Mouse (Mus musculus) kidney, embryonic 15.5 days (tissue): ENCODE results near the gene Sptbn1. TPM values are rescaled to one million over a fixed set of nuclear protein-coding genes. Genes with fewer than 3 reads are reported as not detected.
A peak's percentile ranks its signal among the peaks of the same experiment; 100 is the strongest.

Experiments
- ATAC-seq: fragments of 200-750 bp; cut with Nextera tagmentation; replicated peaks from 2 replicates; pipeline ENCODE4 v1.8.0; 2017; ENCODE audit warnings: moderate TSS enrichment; ENCODE audit not compliant: low FRiP score
- H3K27ac ChIP-seq: fragments of 300-500 bp; sonication (generic); 2 replicates; pipeline ENCODE4 v1.5.1; 2015; ENCODE audit warnings: mild to moderate bottlenecking, inconsistent platforms
- H3K27me3 ChIP-seq: fragments of 300-500 bp; sonication (generic); 2 replicates; pipeline ENCODE4 v1.6.1; 2015; ENCODE audit warnings: inconsistent platforms
- H3K36me3 ChIP-seq: fragments of 300-500 bp; sonication (generic); 2 replicates; pipeline ENCODE4 v1.6.1; 2015; ENCODE audit warnings: inconsistent platforms
- H3K4me1 ChIP-seq: fragments of 300-500 bp; sonication (generic); 2 replicates; pipeline ENCODE4 v1.6.1; 2015; ENCODE audit warnings: inconsistent platforms
- H3K4me2 ChIP-seq: fragments of 300-500 bp; sonication (generic); 2 replicates; pipeline ENCODE4 v1.6.1; 2015; ENCODE audit warnings: moderate library complexity, mild to moderate bottlenecking, inconsistent platforms
- H3K4me3 ChIP-seq: fragments of 300-500 bp; sonication (generic); replicated peaks from 2 replicates; pipeline ENCODE4 v1.5.1; 2015; ENCODE audit warnings: mild to moderate bottlenecking, inconsistent platforms
- H3K9ac ChIP-seq: fragments of 300-500 bp; sonication (generic); 2 replicates; pipeline ENCODE4 v1.6.1; 2015; ENCODE audit warnings: mild to moderate bottlenecking, inconsistent platforms
- H3K9me3 ChIP-seq: fragments of 300-500 bp; sonication (generic); replicated peaks from 2 replicates; pipeline ENCODE4 v1.6.1; 2016; ENCODE audit warnings: inconsistent platforms
- WGBS: fragments of 180-500 bp; shearing (Covaris S2); methylation state at CpG from one replicate; pipeline ENCODE4 v1.1.7; 2015; ENCODE audit warnings: mixed read lengths; 5-methylcytosine and 5-hydroxymethylcytosine counted together
- polyA plus RNA-seq: library from polyadenylated mRNA; unstranded; fragments of >200 nt; fragmentation: Nextera tagmentation; extraction: Ambion mirVana; gene quantifications from 2 replicates; pipeline ENCODE4 v1.2.1, GENCODE M21; 2015

The Sptbn1 gene
- polyA plus RNA-seq, 1 experiment from 2014 or later: 119 TPM

DNA sequence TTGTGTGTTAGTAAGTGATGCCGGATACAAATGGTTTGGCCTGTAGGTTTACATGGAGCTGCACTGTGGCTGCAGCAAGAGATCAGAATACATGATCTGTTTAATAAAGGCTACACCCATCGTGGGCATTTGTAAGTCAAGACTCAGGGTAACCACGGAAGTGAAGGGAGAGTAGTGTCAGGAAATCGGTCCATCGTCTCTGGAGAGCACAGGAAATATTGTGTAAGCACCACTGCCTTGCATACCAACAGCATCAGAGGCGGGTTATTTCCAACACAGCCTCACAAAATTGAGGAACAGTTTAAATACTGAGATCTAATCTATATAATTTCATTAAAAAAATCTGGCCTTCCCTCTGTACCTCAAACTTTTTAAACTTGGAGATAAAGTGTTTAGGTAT, 168.1 kb downstream of the Sptbn1 start:
- ATAC-seq: no peak
- 87% methylated on average over 6 of the region's 6 CpGs for WGBS

DNA sequence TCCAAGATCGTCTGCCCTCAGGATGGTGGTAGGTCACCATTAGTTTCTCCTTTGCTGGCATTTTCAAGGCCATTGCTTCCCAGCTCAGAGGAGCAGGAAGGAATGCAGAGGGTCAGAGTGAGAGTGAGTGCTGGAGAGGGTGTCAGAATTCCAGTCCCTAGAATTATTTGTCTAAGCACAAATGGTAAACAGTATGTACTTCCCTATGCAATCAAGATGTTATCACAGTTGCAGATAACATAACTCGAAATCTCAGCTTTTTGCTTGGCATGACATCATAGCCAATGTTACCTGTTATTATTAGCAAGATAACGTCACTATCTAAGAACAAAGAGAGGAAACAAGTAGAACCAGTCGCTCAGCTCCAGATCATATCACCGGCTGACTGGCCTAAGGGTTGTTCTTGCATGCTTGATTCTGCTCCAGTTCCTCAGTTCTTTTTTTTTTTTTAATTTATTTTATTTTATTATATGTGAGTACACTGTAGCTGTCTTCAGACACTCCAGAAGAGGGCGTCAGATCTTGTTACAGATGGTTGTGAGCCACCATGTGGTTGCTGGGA, 172.7 kb downstream of the Sptbn1 start:
- Histone ChIP-seq H3K9ac (no peak overlapping the region), H3K4me1 (no peaks in the 10 kb centered on the region), H3K27ac (no peak overlapping the region), H3K4me2 (no peak overlapping the region), H3K9me3 (no peaks in the 10 kb centered on the region), H3K27me3 (no peaks in the 10 kb centered on the region), H3K4me3 (no peak overlapping the region), H3K36me3 (peaks cover 43% of the 10 kb centered on the region)
- 76% methylated on average over 6 of the region's 6 CpGs for WGBS
- peak; percentile 33; the same call in 1 of the 2 replicates for ATAC-seq

More for the DNA sequence above, 168.1 kb downstream of the Sptbn1 start:
- no peak overlapping the region for H3K4me3 ChIP-seq
- H3K9me3 ChIP-seq: no peaks in the 10 kb centered on the region
- H3K4me1 ChIP-seq: no peaks in the 10 kb centered on the region
- no peak overlapping the region for H3K27ac ChIP-seq
- H3K4me2 ChIP-seq: no peak overlapping the region
- H3K27me3 ChIP-seq: no peaks in the 10 kb centered on the region
- peaks cover 90% of the 10 kb centered on the region for H3K36me3 ChIP-seq
- H3K9ac ChIP-seq: no peak overlapping the region

DNA sequence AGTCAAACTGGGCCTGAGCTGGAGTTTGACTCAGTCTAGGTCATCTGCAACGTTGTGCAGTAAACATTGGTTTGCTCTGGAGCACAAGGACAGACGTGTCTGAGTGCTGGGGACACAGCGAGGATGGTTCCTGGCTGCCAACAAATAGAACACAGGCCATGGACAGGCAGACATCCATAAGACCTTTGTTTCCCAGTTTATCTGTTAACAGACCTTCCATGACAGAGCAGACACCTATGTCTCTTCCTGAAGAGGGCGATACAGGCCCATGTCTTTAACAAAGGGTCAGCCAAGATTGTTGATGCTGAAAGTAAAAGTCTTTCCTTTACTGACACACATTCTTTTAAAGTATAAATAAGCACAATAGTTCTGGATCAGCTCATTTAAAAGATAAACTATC, 176.1 kb downstream of the Sptbn1 start:
- H3K27me3 ChIP-seq: no peaks in the 10 kb centered on the region
- no peaks in the 10 kb centered on the region for H3K9me3 ChIP-seq
- WGBS: 59% methylated on average over 4 of the region's 4 CpGs
- H3K27ac ChIP-seq: no peak overlapping the region
- H3K4me1 ChIP-seq: no peaks in the 10 kb centered on the region
- H3K4me3 ChIP-seq: no peak overlapping the region
- H3K9ac ChIP-seq: no peak overlapping the region
- H3K36me3 ChIP-seq: peaks cover 9% of the 10 kb centered on the region; the same call in 1 of the 2 replicates
- no peak for ATAC-seq
- no peak overlapping the region for H3K4me2 ChIP-seq

DNA sequence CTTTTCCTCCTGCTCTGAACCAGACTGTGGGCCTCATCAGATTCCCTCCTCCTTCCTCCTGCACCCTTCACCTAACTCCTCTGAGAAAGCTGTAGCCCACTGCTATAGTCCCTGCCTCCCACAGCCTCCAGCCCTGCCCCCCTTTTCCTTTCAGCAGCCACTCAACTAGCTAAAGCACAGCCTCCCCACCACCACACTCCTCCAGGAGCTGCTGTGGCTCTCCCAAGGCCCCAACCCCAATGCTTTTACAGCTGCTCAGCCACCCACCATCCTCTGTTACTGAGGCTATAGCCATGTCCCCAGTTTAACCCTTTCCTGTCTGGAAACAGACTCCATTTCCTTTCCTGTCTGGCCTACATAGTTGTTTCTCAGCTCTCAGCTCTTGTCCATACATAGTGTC, 182.9 kb downstream of the Sptbn1 start:
- peak; percentile 85 for ATAC-seq
- Histone ChIP-seq H3K9me3 (no peaks in the 10 kb centered on the region), H3K27me3 (no peaks in the 10 kb centered on the region)

DNA sequence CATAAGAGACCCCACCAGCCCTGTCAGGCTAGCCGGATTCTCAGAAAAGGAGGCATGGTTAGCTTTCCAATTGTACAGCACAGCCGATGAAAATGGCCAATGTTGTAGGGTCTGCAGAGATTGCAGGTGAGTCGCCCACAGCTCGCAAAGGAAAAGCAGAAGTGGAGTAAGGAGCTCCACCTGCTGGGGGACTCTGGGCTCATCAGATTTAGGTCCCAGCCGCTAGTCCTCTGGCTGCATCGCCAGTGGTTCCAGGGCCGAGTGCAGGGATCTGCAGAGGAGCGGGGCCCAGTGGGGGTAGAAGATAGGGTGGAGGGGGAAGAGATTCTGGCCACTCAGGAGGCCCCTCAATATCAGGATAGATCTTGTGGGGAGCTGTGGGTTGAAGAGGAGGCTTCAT, 210.7 kb downstream of the Sptbn1 start:
- Histone ChIP-seq H3K27ac (no peak overlapping the region), H3K4me1 (no peaks in the 10 kb centered on the region), H3K9ac (no peak overlapping the region), H3K4me3 (no peak overlapping the region), H3K4me2 (0 out of 2 replicates have a peak overlapping the region, but pooled peaks have one; percentile 19), H3K36me3 (no peaks in the 10 kb centered on the region), H3K9me3 (no peaks in the 10 kb centered on the region), H3K27me3 (no peaks in the 10 kb centered on the region)
- peak; percentile 58; the same call in 1 of the 2 replicates for ATAC-seq
- WGBS: 44% methylated on average over 8 of the region's 8 CpGs

More for the DNA sequence above, 182.9 kb downstream of the Sptbn1 start:
- Histone ChIP-seq H3K4me3 (no peak overlapping the region), H3K36me3 (no peaks in the 10 kb centered on the region), H3K4me1 (peaks cover 6% of the 10 kb centered on the region; the same call in 1 of the 2 replicates), H3K4me2 (no peak overlapping the region), H3K9ac (no peak overlapping the region), H3K27ac (no peak overlapping the region)

Other genes with a start within 250 kb of the Sptbn1 start
- gene Eml6, start 242.1 kb downstream of the Sptbn1 start, polyA plus RNA-seq: 0.64 and 0.99 TPM in 2 replicates
- gene 4930505A04Rik, start 203.7 kb upstream of the Sptbn1 start, polyA plus RNA-seq: 0.31 TPM in 1 of 2 replicates, not detected in the other